Mouse (Mus musculus): ENCODE data around the gene Zfp467. TPM values are rescaled to one million over a fixed set of nuclear protein-coding genes. Genes with fewer than 3 reads are reported as not detected.
A peak's percentile ranks its signal among the peaks of the same experiment; 100 is the strongest.

The Zfp467 gene
- total RNA-seq, 2 experiments from 2014 or later = 21.7 to 33.1 TPM

DNA sequence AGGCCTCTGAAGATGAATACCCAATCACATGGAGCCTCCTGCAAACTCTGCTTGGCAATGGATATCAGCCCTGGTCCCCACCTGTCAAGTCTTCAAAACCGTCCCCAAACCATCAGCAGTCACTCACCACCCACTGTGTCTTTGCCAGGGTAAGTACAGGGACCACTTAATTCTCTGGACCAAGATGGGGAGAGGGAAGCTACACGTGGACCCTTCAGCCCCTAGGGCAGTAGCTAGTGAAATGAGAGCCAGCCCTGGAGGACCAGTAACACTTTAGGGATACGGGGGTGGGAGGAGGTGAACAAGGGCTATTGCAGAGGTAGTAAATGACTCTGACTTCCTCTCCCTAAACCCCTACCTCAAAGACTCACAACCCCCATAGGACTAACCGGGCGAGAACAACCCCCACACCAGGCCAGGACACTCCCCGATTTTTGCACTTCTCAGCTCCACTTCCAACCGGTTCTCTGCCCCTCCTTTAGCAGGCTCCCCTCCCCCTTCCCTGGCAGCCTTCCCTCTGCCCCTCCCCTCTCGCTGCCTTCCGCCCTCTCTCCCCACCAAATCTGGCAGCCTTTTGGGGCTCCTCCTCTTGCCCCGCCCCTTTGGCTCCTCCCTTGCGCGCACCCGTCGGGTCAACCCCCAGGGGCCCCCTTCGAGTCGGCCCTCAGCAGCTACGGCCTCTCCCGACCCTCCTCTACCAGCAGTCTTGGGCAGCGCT is 1.9 kb downstream of the Zfp467 start:
- intact Hi-C loops (cut with DNase I) = loop anchor here (2.0 kb wide), 3 partner anchors 49 to 97 kb away; partner anchors contain the start of gene Krba1
- peak; percentile 84 to 88 for DNase-seq (ENCODE audit: low spot score in 2 of 2)

DNA sequence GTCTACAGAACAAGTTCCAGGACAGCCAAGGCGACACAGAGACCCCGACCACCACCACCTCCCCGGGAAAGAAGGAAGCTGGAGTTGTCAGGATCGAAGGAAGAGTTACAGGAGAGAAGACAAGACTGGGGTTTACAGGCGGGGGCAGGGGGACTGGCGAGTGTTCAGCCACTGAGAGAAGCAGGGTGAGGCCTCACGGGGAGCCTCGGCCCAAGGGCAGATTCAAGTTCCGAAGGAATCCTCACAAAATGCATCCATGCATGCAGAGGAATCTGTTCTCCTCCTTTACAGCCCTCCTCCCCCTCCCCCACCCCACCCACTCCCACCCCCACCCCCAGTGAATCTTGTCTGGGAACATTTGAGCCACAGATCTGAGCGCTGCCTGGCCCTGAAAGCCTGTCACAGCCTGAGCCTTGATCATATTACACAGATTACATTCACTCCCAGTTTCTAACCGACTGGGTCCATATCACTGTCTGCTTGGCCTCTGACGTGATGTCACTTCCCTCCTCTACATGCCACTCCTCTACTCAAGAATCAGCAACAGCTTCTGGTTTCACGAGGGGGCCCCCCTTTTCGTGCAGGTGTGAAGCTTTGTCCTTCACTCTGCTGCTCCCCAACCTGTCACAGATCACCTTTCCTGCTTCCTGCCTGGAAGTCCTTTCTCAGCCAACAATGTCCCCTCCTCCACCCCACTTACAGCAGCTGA is 5.2 kb downstream of the Zfp467 start:
- intact Hi-C loops (cut with DNase I) = no loop called here

GRCm38 (mm10) chr6:48439654-48440053 is 6.0 kb downstream of the Zfp467 start:
- intact Hi-C loops (cut with DNase I) = no loop called here
- no peak for DNase-seq (ENCODE audit: low spot score in 2 of 2)

More for the DNA sequence above, 5.2 kb downstream of the Zfp467 start:
- no peak for DNase-seq (ENCODE audit: low spot score in 2 of 2)

- intact Hi-C loops (cut with DNase I) = no loop called here
These were observed 7.0 kb downstream of the Zfp467 start for GRCm38 (mm10) chr6:48438475-48439125.

GRCm38 (mm10) chr6:48437679-48438376 is 7.8 kb downstream of the Zfp467 start:
- intact Hi-C loops (cut with DNase I) = no loop called here
- no peak for DNase-seq (ENCODE audit: low spot score in 2 of 2)

More at GRCm38 (mm10) chr6:48438475-48439125, 7.0 kb downstream of the Zfp467 start:
- no peak for DNase-seq (ENCODE audit: low spot score in 2 of 2)

DNA sequence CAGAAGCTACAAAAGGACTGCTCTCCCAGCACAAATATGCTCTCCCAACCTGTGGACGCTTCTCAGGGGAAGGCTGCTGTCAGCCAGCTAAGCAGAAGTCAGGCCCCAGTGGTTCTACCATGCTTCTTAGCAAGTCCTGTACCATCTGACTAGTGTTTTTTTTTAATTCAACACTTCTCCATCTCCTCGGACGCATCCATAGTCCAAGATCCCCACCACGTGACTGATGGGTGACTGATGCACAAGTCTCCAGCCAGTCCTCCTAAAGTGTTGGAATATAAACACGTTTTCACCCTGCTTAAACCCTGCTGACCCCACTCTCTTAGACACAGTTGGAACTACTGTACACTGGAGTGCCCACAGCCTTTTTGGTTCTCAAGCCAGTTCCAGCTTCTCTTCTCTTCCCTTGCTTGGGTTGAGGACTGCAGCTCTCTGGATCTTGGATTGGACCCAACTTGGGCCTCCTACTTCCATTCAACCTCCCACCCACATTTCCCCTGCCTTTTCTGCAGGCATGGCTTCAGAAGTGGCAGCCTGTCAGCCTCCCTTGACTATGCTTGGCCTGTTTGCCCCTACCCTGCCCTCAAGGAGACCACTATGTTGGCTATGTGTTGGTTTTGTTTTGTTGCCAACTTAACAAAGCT is 9.8 kb downstream of the Zfp467 start:
- peak in 1 of 2 experiments; percentile 32 for DNase-seq (ENCODE audit: low spot score in 2 of 2)
- intact Hi-C loops (cut with DNase I) = no loop called here

GRCm38 (mm10) chr6:48435111-48435510 is 10.5 kb downstream of the Zfp467 start:
- no peak for DNase-seq (ENCODE audit: low spot score in 2 of 2)
- intact Hi-C loops (cut with DNase I) = no loop called here

- intact Hi-C loops (cut with DNase I) = no loop called here
These were observed 11.0 kb downstream of the Zfp467 start for GRCm38 (mm10) chr6:48434651-48435050.

GRCm38 (mm10) chr6:48432893-48433816 is 12.5 kb downstream of the Zfp467 start:
- intact Hi-C loops (cut with DNase I) = no loop called here
- peak; percentile 14 to 15 for DNase-seq (ENCODE audit: low spot score in 2 of 2)

More at GRCm38 (mm10) chr6:48434651-48435050, 11.0 kb downstream of the Zfp467 start:
- no peak for DNase-seq (ENCODE audit: low spot score in 2 of 2)

DNA sequence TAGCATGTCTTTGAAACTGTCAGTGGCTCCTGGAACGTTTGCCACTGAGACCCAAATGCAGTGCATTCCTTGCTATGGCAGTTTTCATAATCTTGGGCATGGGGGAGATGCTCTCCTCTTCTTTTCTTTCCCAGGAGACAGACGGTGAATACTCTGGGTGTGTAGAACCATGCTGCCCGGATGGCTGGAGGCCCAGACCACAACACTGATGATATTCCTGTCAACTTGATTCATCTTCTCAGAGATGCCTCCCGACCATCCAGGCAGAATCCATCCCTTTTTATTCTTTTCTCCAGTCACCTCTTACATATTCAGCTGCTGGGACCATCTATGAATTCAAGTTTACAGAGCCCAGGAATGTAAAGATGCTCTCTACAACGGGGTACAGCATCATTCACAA is 14.9 kb downstream of the Zfp467 start:
- intact Hi-C loops (cut with DNase I) = no loop called here
- no peak for DNase-seq (ENCODE audit: low spot score in 2 of 2)

- intact Hi-C loops (cut with DNase I) = no loop called here
- DNase-seq (ENCODE audit: low spot score in 2 of 2) = no peak
These were observed 16.7 kb downstream of the Zfp467 start for GRCm38 (mm10) chr6:48428769-48429557.

- intact Hi-C loops (cut with DNase I) = no loop called here
- DNase-seq (ENCODE audit: low spot score in 2 of 2) = no peak
These were observed 18.7 kb downstream of the Zfp467 start for GRCm38 (mm10) chr6:48426956-48427355.

GRCm38 (mm10) chr6:48424074-48424473 is 21.6 kb downstream of the Zfp467 start:
- no peak for DNase-seq (ENCODE audit: low spot score in 2 of 2)
- intact Hi-C loops (cut with DNase I) = no loop called here

DNA sequence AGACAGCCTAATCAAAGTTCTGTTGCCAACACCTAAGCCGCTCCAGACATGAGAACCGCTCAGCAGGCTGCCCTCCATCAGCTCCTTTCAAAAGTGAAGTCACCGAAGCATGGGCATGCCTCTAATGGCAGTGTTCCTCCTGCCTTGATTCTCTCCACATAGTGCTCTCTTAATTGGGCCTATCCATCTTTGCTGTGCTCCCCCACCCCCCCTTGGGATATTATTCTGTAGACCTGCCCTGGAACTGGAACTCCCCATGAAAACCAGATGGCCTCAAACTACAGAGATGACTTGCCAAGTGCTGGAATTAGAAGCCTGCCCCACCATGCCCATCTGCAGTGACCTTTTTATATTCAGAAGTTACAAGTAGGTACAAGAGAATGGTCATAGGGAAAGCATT is 22.3 kb downstream of the Zfp467 start:
- DNase-seq (ENCODE audit: low spot score in 2 of 2) = no peak
- intact Hi-C loops (cut with DNase I) = no loop called here

GRCm38 (mm10) chr6:48420647-48421046 is 25.0 kb downstream of the Zfp467 start:
- no peak for DNase-seq (ENCODE audit: low spot score in 2 of 2)
- intact Hi-C loops (cut with DNase I) = no loop called here

DNA sequence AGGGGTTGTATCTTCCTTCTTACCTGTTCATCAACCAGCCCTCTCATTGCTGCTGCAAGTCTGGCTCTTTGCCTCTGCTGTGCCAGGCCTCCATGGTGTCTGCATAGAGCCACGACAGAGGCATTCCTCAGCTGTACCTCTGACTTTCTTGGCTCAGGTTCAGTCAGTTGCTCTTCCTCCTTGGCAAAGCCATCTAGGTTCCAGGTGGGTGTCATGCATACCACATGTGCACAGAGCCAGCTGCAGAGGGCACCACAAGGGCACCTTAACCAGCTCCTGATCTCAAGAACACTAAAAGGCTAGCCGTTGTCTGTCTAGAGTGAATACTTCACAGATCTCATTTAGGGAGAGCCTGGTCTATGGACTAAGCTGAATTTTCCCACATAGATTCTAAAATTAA is 29.1 kb downstream of the Zfp467 start:
- no peak for DNase-seq (ENCODE audit: low spot score in 2 of 2)
- intact Hi-C loops (cut with DNase I) = no loop called here

GRCm38 (mm10) chr6:48415636-48416035 is 30.0 kb downstream of the Zfp467 start:
- intact Hi-C loops (cut with DNase I) = no loop called here
- no peak for DNase-seq (ENCODE audit: low spot score in 2 of 2)

- intact Hi-C loops (cut with DNase I) = no loop called here
- DNase-seq (ENCODE audit: low spot score in 2 of 2) = no peak
These were observed 30.7 kb downstream of the Zfp467 start for GRCm38 (mm10) chr6:48414886-48415285.

Data from left cerebral cortex, postnatal 25 days (tissue).